Mouse (Mus musculus) heart, adult 2 months (tissue): ENCODE measurements around the gene Cpz. TPM values are rescaled to one million over a fixed set of nuclear protein-coding genes. Genes with fewer than 3 reads are reported as not detected.

ENCODE experiments used
- DNase-seq, 2 experiments: peaks; one replicate each; pipeline ENCODE4 v3.0.0; 2021
- H3K27ac ChIP-seq: fragments of 200-600 bp; 2 replicates; pipeline ENCODE4 v1.8.1; 2022
- H3K27me3 ChIP-seq: fragments of 200-500 bp; 2 replicates; pipeline ENCODE4 v1.6.1; 2012; ENCODE audit warnings: mild to moderate bottlenecking, low read length, inconsistent platforms, mixed read lengths; ENCODE audit not compliant: control insufficient read depth, insufficient read depth
- H3K36me3 ChIP-seq: fragments of 200-500 bp; 2 replicates; pipeline ENCODE4 v1.6.1; 2012; ENCODE audit warnings: low read length, inconsistent platforms; ENCODE audit not compliant: control insufficient read depth, insufficient read depth
- H3K4me1 ChIP-seq: fragments of 200-500 bp; 2 replicates; pipeline ENCODE4 v1.6.1; 2011; ENCODE audit warnings: low read length; ENCODE audit not compliant: control insufficient read depth, insufficient read depth
- H3K4me3 ChIP-seq: fragments of 200-600 bp; 2 replicates; pipeline ENCODE4 v1.8.1; 2022
- H3K79me2 ChIP-seq: fragments of 200-500 bp; replicated peaks from 2 replicates; pipeline ENCODE4 v1.6.1; 2012; ENCODE audit warnings: mild to moderate bottlenecking, inconsistent platforms, low read length, moderate library complexity, mixed read lengths; ENCODE audit not compliant: control insufficient read depth, insufficient read depth
- H3K9ac ChIP-seq: fragments of 200-500 bp; 2 replicates; pipeline ENCODE4 v1.6.1; 2012; ENCODE audit warnings: low read depth, mild to moderate bottlenecking, control low read depth, inconsistent platforms, low read length, mixed read lengths
- CTCF ChIP-seq: fragments of 200-600 bp; IDR thresholded peaks from 2 replicates; pipeline ENCODE4 v1.8.1; 2022; ENCODE audit warnings: antibody characterized with exemption, mild to moderate bottlenecking, moderate library complexity
- EP300 ChIP-seq: fragments of 200-500 bp; IDR thresholded peaks from 2 replicates; pipeline ENCODE4 v1.6.1; 2011; ENCODE audit warnings: low read depth, low read length, control low read depth; ENCODE audit not compliant: insufficient read depth
- POLR2A ChIP-seq: fragments of 200-500 bp; IDR thresholded peaks from 2 replicates; pipeline ENCODE4 v1.6.1; 2011; ENCODE audit warnings: mild to moderate bottlenecking, low read depth, low read length, control low read depth; ENCODE audit not compliant: insufficient read depth
- WGBS: fragments of 180-500 bp; shearing (Covaris S2); methylation state at CpG from one replicate; pipeline ENCODE4 v1.1.7; 2018; 5-methylcytosine and 5-hydroxymethylcytosine counted together
- intact Hi-C: fragments of 180-260 bp; cut with DNase I; formaldehyde crosslinking; loops from one replicate; pipeline ENCODE4 v1.15.1; 2025
- long read RNA-seq: library from polyadenylated mRNA; stranded (forward); transcript quantifications from one replicate; pipeline ENCODE4 v2.0.0, GENCODE M21; 2021
- polyA plus RNA-seq: library from polyadenylated mRNA; depleted of rRNA; stranded (reverse); fragments of >200 nt; gene quantifications from 2 replicates; pipeline ENCODE4 v1.2.3, GENCODE M21; 2012; rRNA removed
- total RNA-seq, 2 experiments: library from RNA; stranded (reverse); gene quantifications; 2 replicates each; pipeline ENCODE4 v1.2.3; 2021

The Cpz gene
- total RNA-seq: under 1 TPM; 0.39 to 0.50 TPM
- 2.2 and 2.3 TPM in 2 replicates for polyA plus RNA-seq
- long read RNA-seq, partial matches to known transcripts: 0 of 1 reads
- long read RNA-seq, other reads (novel, unspliced or antisense): 0 of 1 reads

GRCm38 (mm10) chr5:35525469-35526123 lies at the start of gene Cpz:
Cpz (minus strand) TSS chr5:35525698.
- H3K4me3 ChIP-seq: no peak within 1 kb of the TSS
- intact Hi-C loops: no loop called here
- TF ChIP-seq EP300 (no peak), CTCF (no peak), POLR2A (no peak)
- H3K27me3 ChIP-seq: peaks cover 4% of the 10 kb centered on the region
- no peak within 1 kb of the TSS for H3K27ac ChIP-seq
- no peak within 1 kb of the TSS for H3K9ac ChIP-seq
- DNase-seq: no peak
- H3K4me1 ChIP-seq: no peaks in the 10 kb centered on the region
- H3K36me3 ChIP-seq: no peaks in the 10 kb centered on the region
- WGBS: 5% methylated on average over 28 of the region's 29 CpGs
- H3K79me2 ChIP-seq: no peaks in the 10 kb centered on the region

- DNase-seq: peak; percentile 94 to 97
- no peaks in the 10 kb centered on the region; the same call in 1 of the 2 replicates for H3K36me3 ChIP-seq
- intact Hi-C loops: loop anchor here (1.0 kb wide), 1 partner anchor 7 kb away; no protein-coding TSS in a partner anchor
- TF ChIP-seq EP300 (peak; percentile 91), POLR2A (peak; percentile 96), CTCF (no peak)
- H3K27me3 ChIP-seq: no peaks in the 10 kb centered on the region
- 3% methylated on average over 56 of the region's 56 CpGs for WGBS
- peak within 1 kb of the TSS; percentile 80 for H3K9ac ChIP-seq
- H3K4me1 ChIP-seq: peaks cover 3% of the 10 kb centered on the region
- H3K79me2 ChIP-seq: no peaks in the 10 kb centered on the region
- peak within 1 kb of the TSS; percentile 56 for H3K27ac ChIP-seq
- peak within 1 kb of the TSS; percentile 78 for H3K4me3 ChIP-seq
Measured at GRCm38 (mm10) chr5:35574653-35575599, 49.4 kb upstream of the Cpz start, which contains the start of gene Trmt44. Trmt44 (minus strand) TSS chr5:35575070.

GRCm38 (mm10) chr5:35571546-35571945 lies 46.0 kb upstream of the Cpz start:
- intact Hi-C loops: no loop called here

GRCm38 (mm10) chr5:35566632-35567031 lies 41.1 kb upstream of the Cpz start:
- no peaks in the 10 kb centered on the region for H3K36me3 ChIP-seq
- no peaks in the 10 kb centered on the region for H3K79me2 ChIP-seq
- no peaks in the 10 kb centered on the region for H3K27me3 ChIP-seq
- no peak overlapping the region for H3K27ac ChIP-seq
- WGBS: 92% methylated on average over 4 of the region's 4 CpGs
- TF ChIP-seq POLR2A: no peak
- TF ChIP-seq EP300: no peak
- no peak for TF ChIP-seq CTCF
- H3K4me3 ChIP-seq: no peak overlapping the region
- intact Hi-C loops: no loop called here
- H3K4me1 ChIP-seq: no peaks in the 10 kb centered on the region
- no peak for DNase-seq
- H3K9ac ChIP-seq: no peak overlapping the region

More at GRCm38 (mm10) chr5:35571546-35571945, 46.0 kb upstream of the Cpz start:
- H3K79me2 ChIP-seq: no peaks in the 10 kb centered on the region
- TF ChIP-seq POLR2A (no peak), EP300 (no peak)
- H3K36me3 ChIP-seq: no peaks in the 10 kb centered on the region; the same call in 1 of the 2 replicates
- no peak overlapping the region for H3K27ac ChIP-seq
- H3K9ac ChIP-seq: no peak overlapping the region
- no peak overlapping the region for H3K4me3 ChIP-seq
- WGBS: 86% methylated on average over 6 of the region's 6 CpGs
- H3K27me3 ChIP-seq: no peaks in the 10 kb centered on the region
- no peak for DNase-seq
- H3K4me1 ChIP-seq: peaks cover 3% of the 10 kb centered on the region

GRCm38 (mm10) chr5:35565217-35565616 lies 39.7 kb upstream of the Cpz start:
- Histone ChIP-seq H3K4me1 (no peaks in the 10 kb centered on the region), H3K79me2 (no peaks in the 10 kb centered on the region), H3K27ac (no peak overlapping the region), H3K27me3 (no peaks in the 10 kb centered on the region), H3K4me3 (no peak overlapping the region), H3K36me3 (no peaks in the 10 kb centered on the region), H3K9ac (no peak overlapping the region)
- DNase-seq: no peak
- intact Hi-C loops: no loop called here
- TF ChIP-seq CTCF (no peak), EP300 (no peak), POLR2A (no peak)
- WGBS: 91% methylated on average over 9 of the region's 9 CpGs
